Mouse (Mus musculus) kidney, postnatal 14 days (tissue): ENCODE results near the gene Myo16.

Experiments
- DNase-seq: peaks from one replicate; pipeline ENCODE4 v3.0.0; 2022; ENCODE audit warnings: mixed read lengths

Gene Myo16

DNA sequence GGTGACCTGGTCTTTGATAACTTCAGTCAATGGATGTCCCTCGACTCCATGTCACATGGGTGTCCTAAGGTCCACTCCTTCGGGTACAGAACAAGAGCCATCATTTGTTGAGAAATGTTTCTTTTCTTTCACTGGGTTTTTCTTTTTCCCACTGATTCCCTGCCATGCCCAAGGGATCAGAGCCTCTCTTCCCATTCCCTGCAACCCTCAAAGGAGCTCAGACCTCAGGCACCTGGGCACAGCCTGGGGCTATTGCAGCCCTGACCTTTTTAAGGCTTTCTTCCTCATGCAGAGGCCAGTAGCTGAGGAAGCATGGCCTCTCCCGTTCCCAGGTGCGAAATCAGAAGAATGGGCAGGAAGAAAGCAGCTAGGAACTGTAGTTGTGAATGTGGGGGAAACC is 23.4 kb downstream of the Myo16 start:
- no peak for DNase-seq

GRCm38 (mm10) chr8:10178986-10179385 is 25.3 kb downstream of the Myo16 start:
- no peak for DNase-seq

DNA sequence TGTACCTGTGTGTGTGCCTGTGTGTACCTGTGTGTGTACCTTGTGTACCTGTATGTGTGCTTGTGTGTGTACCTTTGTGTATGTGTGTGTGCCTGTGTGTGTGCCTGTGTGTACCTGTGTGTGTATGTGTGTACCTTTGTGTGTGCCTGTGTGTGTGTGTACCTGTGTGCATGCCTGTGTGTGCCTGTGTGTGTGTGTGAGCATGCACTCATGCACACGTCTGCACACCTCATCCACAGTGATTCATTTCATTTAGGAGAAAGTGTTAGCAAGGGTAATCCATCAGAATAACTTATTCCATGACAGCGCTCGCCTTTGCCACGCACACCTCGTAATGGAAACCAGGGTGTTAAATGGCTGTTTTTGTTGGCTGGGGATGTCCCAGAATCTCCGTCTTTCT is 36.9 kb downstream of the Myo16 start:
- no peak for DNase-seq

DNA sequence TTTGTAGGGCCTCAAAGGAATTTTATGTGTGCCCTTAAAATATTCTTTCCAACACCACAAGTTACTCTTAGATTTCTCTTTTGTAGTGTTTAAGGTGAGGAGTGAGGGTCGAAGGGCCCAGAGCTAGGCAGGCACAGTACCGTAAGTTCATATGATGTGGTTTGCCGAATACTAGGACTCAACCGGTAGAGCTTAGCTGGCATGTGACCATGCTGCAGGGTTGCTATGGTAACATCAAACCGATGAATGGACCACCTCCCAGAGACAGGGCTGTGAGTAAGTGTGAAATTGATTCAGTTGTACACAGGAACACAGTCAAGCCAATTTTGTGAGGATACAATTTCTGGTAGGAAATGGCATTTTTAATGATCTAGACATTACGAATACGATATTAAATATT is 44.5 kb downstream of the Myo16 start:
- DNase-seq, result no peak

DNA sequence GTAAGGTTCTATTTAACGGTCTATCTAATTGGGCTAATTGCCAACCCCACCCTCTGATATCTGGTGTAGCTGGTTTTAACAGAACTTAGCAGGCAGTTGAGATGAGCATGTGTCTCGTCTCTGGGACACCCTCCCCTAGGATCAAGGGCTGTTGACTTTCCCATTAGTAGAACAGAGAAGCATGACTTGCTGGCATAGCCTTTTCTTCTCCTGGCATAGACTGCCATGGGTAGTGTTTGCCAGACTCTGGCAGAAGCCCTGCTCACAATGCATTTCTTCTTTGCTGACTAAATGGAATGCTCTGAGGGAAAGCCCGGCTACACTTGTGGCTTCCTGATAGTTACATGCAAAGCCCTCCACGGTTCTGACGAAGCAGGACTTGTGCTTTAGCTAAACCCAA is 45.6 kb downstream of the Myo16 start:
- no peak for DNase-seq

GRCm38 (mm10) chr8:10200042-10200441 is 46.3 kb downstream of the Myo16 start:
- DNase-seq, result no peak

- DNase-seq, result no peak
Observed at GRCm38 (mm10) chr8:10215023-10215422, 61.3 kb downstream of the Myo16 start.

GRCm38 (mm10) chr8:10219761-10220276 is 66.1 kb downstream of the Myo16 start:
- no peak for DNase-seq

DNA sequence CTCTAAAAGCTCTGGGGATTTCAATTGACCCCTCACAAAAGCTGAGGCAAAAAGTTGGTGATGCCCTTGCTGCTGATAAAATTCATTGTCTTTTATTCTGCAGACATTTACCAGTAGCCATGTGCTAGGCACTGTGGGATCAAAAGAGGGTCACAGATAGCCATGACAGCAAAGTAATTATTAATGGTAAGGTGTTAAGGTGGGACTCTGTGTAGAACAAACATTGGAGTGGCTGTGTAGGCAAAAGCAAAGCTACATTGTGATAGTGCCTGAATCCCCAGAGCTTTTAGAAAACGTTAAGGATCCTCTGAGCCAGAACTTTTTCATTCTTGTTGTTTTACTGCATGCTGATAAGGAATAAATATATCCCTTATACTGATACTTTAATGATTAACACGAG is 69.1 kb downstream of the Myo16 start:
- no peak for DNase-seq

GRCm38 (mm10) chr8:10223528-10224194 is 70.0 kb downstream of the Myo16 start:
- DNase-seq, result no peak

GRCm38 (mm10) chr8:10224305-10224971 is 70.7 kb downstream of the Myo16 start:
- DNase-seq, result no peak

GRCm38 (mm10) chr8:10225018-10225417 is 71.3 kb downstream of the Myo16 start:
- DNase-seq, result no peak

- peak; percentile 48 for DNase-seq
Observed at GRCm38 (mm10) chr8:10230746-10231369, 77.1 kb downstream of the Myo16 start.

DNA sequence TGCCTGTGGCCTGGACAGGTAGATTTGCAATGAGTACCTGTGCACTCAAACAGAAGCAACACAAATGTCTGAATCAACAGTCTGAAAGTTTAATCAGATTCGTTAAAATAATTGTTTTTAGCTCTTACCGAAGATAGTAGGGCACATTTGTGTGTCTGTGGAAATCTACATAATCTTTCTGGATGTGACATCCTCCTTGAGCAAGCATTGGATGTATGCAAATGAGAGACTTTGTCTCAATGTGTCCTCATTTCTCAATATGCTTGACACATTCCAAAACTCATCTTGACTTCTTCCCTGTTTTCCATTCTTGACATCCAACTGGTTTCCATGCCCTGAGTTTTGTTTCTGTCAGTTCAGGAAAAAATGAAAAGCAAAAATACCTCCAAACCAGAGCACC is 80.8 kb downstream of the Myo16 start:
- DNase-seq, result no peak

DNA sequence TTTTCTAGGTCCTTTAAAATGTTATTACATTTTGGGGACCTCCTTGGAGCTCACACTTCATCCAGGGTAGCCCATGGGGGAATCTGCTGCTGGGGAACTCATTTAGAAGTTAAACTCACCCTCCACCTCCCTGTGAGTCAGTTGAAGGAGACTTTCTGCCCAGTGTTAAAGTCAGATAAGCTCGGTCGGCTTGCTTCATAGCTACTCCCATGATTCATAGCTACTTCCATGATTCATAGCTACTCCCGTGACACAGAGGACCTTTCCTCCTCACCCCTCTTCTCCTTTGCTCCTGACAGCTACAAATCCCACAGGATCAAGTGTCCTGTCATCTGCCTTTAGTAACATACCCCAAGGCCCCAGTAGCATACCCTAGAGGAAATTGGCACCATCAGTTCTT is 89.6 kb downstream of the Myo16 start:
- DNase-seq, result no peak

DNA sequence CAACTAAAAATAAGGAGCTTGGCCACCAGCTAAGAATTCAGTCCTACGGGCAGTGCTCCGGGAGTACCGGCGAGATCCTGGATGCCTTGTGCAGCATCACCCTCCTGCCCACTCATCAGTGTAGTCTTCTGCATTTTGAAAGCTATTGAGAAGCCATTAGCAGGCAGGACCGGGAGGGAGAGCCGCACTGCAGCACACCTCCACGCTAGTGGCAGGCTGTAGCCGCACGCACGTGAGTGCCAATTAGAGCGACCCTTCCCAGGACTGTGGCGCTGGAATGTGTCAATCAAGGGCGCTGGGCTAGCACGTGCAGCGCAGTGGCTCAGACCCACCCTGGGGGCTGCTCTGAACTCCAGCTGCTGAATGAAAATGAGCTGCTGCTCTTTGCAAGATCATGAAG is 95.4 kb downstream of the Myo16 start:
- DNase-seq, result no peak

- DNase-seq, result no peak
Observed at GRCm38 (mm10) chr8:10255741-10256140, 102.0 kb downstream of the Myo16 start.

- DNase-seq, result no peak
Observed at GRCm38 (mm10) chr8:10256563-10256962, 102.9 kb downstream of the Myo16 start.

DNA sequence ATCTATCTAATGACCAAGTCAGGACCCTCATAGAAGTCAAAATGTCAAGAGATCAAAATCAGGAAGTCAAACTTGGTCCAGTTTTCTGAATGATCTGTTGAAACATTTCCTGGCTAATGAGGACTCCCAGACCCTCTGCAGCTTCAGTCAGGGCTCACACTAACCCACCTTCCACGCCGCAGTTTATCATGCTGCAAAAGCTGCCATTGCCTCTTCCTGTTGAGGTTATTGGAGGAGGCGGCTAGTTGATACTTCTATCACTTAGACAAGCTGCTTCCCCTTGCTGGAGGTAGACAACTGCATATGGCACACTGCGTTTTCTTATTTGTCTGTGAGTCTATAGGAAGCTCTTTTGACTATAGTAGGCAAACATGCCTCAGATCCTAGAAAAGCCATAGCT is 116.4 kb downstream of the Myo16 start:
- no peak for DNase-seq

DNA sequence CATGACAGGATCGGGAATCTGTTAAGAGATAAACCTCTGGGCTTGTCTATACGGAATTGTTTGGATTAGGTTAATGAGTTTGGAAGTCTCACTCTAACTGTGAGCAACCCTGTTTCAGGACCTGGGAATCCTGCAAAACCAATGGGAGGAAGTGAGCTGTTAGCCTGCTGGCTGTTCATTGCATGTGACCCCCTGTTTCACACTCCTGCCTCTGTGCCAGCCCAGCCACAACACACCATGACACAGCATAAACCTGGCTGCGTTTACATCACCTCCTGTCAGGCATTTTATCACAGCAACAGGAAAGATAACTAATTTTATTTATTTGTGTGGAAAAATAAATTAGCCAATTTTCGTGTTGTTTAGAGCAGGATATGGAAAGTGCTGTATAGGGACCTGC is 138.9 kb downstream of the Myo16 start:
- no peak for DNase-seq

GRCm38 (mm10) chr8:10300797-10301196 is 147.1 kb downstream of the Myo16 start:
- DNase-seq, result no peak

- no peak for DNase-seq
Observed at GRCm38 (mm10) chr8:10303061-10303460, 149.3 kb downstream of the Myo16 start.

DNA sequence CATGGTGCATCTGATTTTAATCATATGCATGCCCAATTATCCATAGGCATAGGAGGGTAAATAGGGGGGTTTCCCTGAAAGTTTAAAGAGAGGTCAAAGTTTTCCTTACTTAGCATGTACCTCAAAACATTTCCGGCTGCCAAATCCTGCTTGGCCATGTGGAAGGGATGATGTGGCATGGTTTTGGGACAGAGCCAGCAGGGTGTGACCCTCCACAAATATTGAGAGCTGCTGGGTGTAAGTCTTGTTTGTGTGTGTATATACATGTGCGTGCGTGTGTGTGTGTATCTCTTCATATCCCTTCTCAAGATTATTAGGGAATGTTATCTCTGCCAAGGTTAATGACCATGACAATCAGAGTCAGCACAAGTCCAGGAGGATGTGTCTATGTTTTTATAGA is 150.3 kb downstream of the Myo16 start:
- DNase-seq, result no peak

GRCm38 (mm10) chr8:10304721-10305120 is 151.0 kb downstream of the Myo16 start:
- no peak for DNase-seq
